Mouse (Mus musculus) heart, embryonic 15.5 days (tissue): ENCODE measurements around the gene Aldh5a1. TPM values are rescaled to one million over a fixed set of nuclear protein-coding genes. Genes with fewer than 3 reads are reported as not detected.

ENCODE experiments used
- ATAC-seq: fragments of 200-750 bp; cut with Nextera tagmentation; replicated peaks from 2 replicates; pipeline ENCODE4 v1.8.0; 2017; ENCODE audit warnings: low read depth, moderate TSS enrichment; ENCODE audit not compliant: insufficient number of reproducible peaks, insufficient read depth, low FRiP score
- H3K27ac ChIP-seq: fragments of 300-500 bp; sonication (generic); 2 replicates; pipeline ENCODE4 v1.5.1; 2015; ENCODE audit warnings: mild to moderate bottlenecking, inconsistent platforms
- H3K27me3 ChIP-seq: fragments of 300-500 bp; sonication (generic); 2 replicates; pipeline ENCODE4 v1.6.1; 2015; ENCODE audit warnings: inconsistent platforms
- H3K36me3 ChIP-seq: fragments of 300-500 bp; sonication (generic); 2 replicates; pipeline ENCODE4 v1.6.1; 2015; ENCODE audit warnings: mild to moderate bottlenecking, inconsistent platforms
- H3K4me1 ChIP-seq: fragments of 300-500 bp; sonication (generic); replicated peaks from 2 replicates; pipeline ENCODE4 v1.6.1; 2015; ENCODE audit warnings: inconsistent platforms
- H3K4me2 ChIP-seq: fragments of 300-500 bp; sonication (generic); 2 replicates; pipeline ENCODE4 v1.6.1; 2015; ENCODE audit warnings: inconsistent platforms, mild to moderate bottlenecking, moderate library complexity
- H3K4me3 ChIP-seq: fragments of 300-500 bp; sonication (generic); 2 replicates; pipeline ENCODE4 v1.5.1; 2015; ENCODE audit warnings: mild to moderate bottlenecking, inconsistent platforms
- H3K9ac ChIP-seq: fragments of 300-500 bp; sonication (generic); 2 replicates; pipeline ENCODE4 v1.6.1; 2015; ENCODE audit warnings: mild to moderate bottlenecking, inconsistent platforms
- H3K9me3 ChIP-seq: fragments of 300-500 bp; sonication (generic); replicated peaks from 2 replicates; pipeline ENCODE4 v1.6.1; 2016; ENCODE audit warnings: inconsistent platforms
- WGBS: fragments of 180-500 bp; shearing (Covaris S2); methylation state at CpG from one replicate; pipeline ENCODE4 v1.1.7; 2015; ENCODE audit warnings: mixed read lengths; 5-methylcytosine and 5-hydroxymethylcytosine counted together
- polyA plus RNA-seq: library from polyadenylated mRNA; unstranded; fragments of >200 nt; fragmentation: Nextera tagmentation; extraction: Ambion mirVana; gene quantifications from 2 replicates; pipeline ENCODE4 v1.2.1, GENCODE M21; 2015

The Aldh5a1 gene
- polyA plus RNA-seq, 1 experiment from 2014 or later, result 12.6 TPM

- Histone ChIP-seq H3K36me3 (no peaks in the 10 kb centered on the region), H3K27ac (no peak overlapping the region), H3K4me3 (no peak overlapping the region), H3K4me1 (peaks cover 17% of the 10 kb centered on the region), H3K9ac (no peak overlapping the region), H3K9me3 (no peaks in the 10 kb centered on the region), H3K4me2 (no peak overlapping the region), H3K27me3 (no peaks in the 10 kb centered on the region)
- whole genome bisulfite sequencing, result 83% methylated on average over 7 of the region's 7 CpGs
- no peak for ATAC-seq
Measured at GRCm38 (mm10) chr13:24933199-24933598, 4.3 kb downstream of the Aldh5a1 start.

- Histone ChIP-seq H3K9me3 (no peaks in the 10 kb centered on the region), H3K9ac (no peak overlapping the region), H3K27ac (no peak overlapping the region), H3K36me3 (no peaks in the 10 kb centered on the region), H3K4me1 (peaks cover 11% of the 10 kb centered on the region), H3K27me3 (no peaks in the 10 kb centered on the region), H3K4me3 (no peak overlapping the region), H3K4me2 (no peak overlapping the region)
- ATAC-seq, result no peak
Measured at GRCm38 (mm10) chr13:24930591-24930990, 6.9 kb downstream of the Aldh5a1 start.

DNA sequence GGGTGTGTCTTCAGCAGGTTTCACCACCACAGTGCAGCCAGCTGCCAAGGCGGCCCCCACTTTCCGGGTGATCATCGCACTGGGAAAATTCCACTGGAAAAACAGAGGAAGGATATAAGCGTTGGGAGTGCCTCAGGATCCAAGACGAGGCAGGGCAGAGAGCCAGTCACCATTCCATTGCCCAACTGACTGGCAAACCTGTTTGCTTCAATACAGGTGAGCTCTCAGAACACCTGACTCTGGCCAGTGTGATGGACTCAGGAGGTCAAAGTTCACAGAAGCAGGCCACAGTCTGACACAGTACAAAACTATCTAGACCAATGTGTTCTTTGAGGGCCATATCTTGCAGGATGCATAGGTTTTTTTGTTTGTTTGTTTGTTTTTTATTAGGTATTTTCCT is 13.5 kb downstream of the Aldh5a1 start:
- no peak overlapping the region for H3K9ac ChIP-seq
- H3K4me1 ChIP-seq, result 0 out of 2 replicates have a peak, but pooled peaks cover 4% of the 10 kb centered on the region
- H3K27me3 ChIP-seq, result no peaks in the 10 kb centered on the region
- no peak overlapping the region for H3K27ac ChIP-seq
- WGBS, result 82% methylated on average over 5 of the region's 5 CpGs
- no peak for ATAC-seq
- H3K36me3 ChIP-seq, result peaks cover 22% of the 10 kb centered on the region; the same call in 1 of the 2 replicates
- no peak overlapping the region for H3K4me2 ChIP-seq
- no peaks in the 10 kb centered on the region for H3K9me3 ChIP-seq
- no peak overlapping the region for H3K4me3 ChIP-seq

DNA sequence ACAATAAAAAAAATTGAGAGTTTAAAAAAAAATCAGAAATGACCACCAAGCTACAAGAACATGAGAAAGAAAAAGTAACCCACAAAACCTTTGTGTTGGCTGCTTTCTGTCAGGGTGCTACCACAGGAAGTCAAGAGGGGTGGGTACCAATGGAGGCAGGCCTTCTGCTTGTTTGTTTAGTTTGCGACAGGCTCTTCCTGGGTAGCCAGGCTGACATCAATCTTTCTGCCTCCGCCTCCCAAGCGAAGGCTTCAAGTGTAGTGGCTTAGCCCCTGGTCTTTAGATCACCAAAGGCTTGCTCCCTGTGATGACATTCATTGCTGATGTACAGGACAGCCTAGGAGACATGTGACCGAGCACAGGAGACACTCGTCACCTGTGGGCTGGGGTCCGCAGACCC is 16.2 kb downstream of the Aldh5a1 start:
- Histone ChIP-seq H3K9ac (no peak overlapping the region), H3K27ac (no peak overlapping the region), H3K9me3 (no peaks in the 10 kb centered on the region), H3K4me1 (no peaks in the 10 kb centered on the region), H3K4me2 (no peak overlapping the region), H3K36me3 (peaks cover 33% of the 10 kb centered on the region; the same call in 1 of the 2 replicates), H3K27me3 (no peaks in the 10 kb centered on the region), H3K4me3 (no peak overlapping the region)
- 75% methylated on average over 6 of the region's 6 CpGs for WGBS
- ATAC-seq, result no peak

DNA sequence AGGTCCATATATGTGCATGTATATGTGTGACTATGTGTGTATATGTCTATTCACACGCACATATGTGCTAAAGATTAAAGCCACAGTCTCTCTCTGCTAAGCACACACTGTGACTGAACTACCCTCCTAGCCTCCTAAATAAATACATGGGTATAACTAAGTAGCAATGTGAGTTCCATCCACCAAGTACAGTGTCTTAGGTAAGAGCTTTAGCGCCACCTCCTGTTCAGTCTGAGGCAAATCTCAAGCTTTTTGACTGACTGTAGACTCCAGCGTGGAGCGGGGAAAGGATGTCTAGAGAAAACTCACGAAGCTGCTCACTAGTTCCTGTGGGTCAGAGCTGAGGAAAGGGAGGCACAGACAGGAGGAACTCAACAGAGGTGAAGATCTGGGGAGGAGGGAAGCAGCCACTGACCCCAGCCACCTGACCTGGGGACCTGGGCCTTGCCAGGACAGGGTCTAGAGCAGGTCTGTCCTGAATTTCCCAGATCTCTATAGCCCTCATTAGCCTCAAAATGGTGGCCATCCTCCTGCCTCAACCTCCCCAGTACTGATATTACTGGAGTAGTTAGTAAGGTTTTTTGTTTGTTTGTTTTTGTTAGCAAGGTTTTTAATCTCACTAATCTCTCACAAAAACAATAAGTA is 17.0 kb downstream of the Aldh5a1 start:
- 24% methylated on average over 5 of the region's 5 CpGs for WGBS
- peak; percentile 66; the same call in 1 of the 2 replicates for ATAC-seq
- no peaks in the 10 kb centered on the region for H3K9me3 ChIP-seq

DNA sequence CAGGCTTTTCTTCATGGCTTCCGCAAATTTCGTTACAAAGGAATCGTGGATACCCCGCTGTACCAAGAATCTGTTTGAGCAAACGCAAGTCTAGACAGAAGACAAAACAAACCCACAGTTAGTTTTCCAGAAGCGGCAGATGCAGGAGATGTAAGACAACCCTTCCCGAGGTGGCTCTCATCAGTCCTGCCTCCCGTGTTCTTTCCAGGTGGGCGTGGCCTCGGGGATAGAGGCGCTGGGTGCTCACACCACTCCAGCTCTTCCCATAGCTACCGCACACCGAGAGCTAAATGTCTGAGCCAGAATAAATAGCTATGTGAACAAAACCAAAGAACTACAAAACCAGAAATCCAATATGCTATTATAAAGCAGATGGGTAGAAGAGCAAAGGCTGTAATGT is 21.6 kb downstream of the Aldh5a1 start:
- no peak overlapping the region for H3K4me3 ChIP-seq
- no peaks in the 10 kb centered on the region for H3K9me3 ChIP-seq
- ATAC-seq, result no peak
- H3K27ac ChIP-seq, result peak overlapping the region; percentile 3; the same call in 1 of the 2 replicates
- H3K27me3 ChIP-seq, result no peaks in the 10 kb centered on the region
- no peak overlapping the region for H3K9ac ChIP-seq
- peaks cover 31% of the 10 kb centered on the region; the same call in 1 of the 2 replicates for H3K36me3 ChIP-seq
- peaks cover 8% of the 10 kb centered on the region; the same call in 1 of the 2 replicates for H3K4me1 ChIP-seq
- WGBS, result 61% methylated on average over 13 of the region's 13 CpGs
- no peak overlapping the region for H3K4me2 ChIP-seq

More for the DNA sequence above, 17.0 kb downstream of the Aldh5a1 start:
- Histone ChIP-seq H3K4me3 (no peak overlapping the region), H3K36me3 (peaks cover 33% of the 10 kb centered on the region; the same call in 1 of the 2 replicates), H3K27ac (no peak overlapping the region), H3K27me3 (no peaks in the 10 kb centered on the region), H3K4me2 (no peak overlapping the region), H3K4me1 (0 out of 2 replicates have a peak, but pooled peaks cover 3% of the 10 kb centered on the region), H3K9ac (no peak overlapping the region)

GRCm38 (mm10) chr13:24914915-24915314 is 22.5 kb downstream of the Aldh5a1 start:
- H3K9me3 ChIP-seq, result no peaks in the 10 kb centered on the region
- no peak overlapping the region for H3K9ac ChIP-seq
- no peak overlapping the region for H3K27ac ChIP-seq
- WGBS, result 67% methylated on average over 4 of the region's 4 CpGs
- peaks cover 8% of the 10 kb centered on the region; the same call in 1 of the 2 replicates for H3K4me1 ChIP-seq
- no peak overlapping the region for H3K4me2 ChIP-seq
- H3K36me3 ChIP-seq, result peaks cover 31% of the 10 kb centered on the region; the same call in 1 of the 2 replicates
- ATAC-seq, result no peak
- H3K4me3 ChIP-seq, result no peak overlapping the region
- H3K27me3 ChIP-seq, result no peaks in the 10 kb centered on the region

GRCm38 (mm10) chr13:24913576-24913975 is 23.9 kb downstream of the Aldh5a1 start:
- Histone ChIP-seq H3K36me3 (peaks cover 21% of the 10 kb centered on the region; the same call in 1 of the 2 replicates), H3K4me2 (no peak overlapping the region), H3K9me3 (no peaks in the 10 kb centered on the region), H3K4me1 (peaks cover 8% of the 10 kb centered on the region; the same call in 1 of the 2 replicates), H3K4me3 (no peak overlapping the region), H3K27ac (no peak overlapping the region), H3K27me3 (no peaks in the 10 kb centered on the region), H3K9ac (no peak overlapping the region)
- ATAC-seq, result no peak
- WGBS, result 90% methylated on average over 7 of the region's 7 CpGs

DNA sequence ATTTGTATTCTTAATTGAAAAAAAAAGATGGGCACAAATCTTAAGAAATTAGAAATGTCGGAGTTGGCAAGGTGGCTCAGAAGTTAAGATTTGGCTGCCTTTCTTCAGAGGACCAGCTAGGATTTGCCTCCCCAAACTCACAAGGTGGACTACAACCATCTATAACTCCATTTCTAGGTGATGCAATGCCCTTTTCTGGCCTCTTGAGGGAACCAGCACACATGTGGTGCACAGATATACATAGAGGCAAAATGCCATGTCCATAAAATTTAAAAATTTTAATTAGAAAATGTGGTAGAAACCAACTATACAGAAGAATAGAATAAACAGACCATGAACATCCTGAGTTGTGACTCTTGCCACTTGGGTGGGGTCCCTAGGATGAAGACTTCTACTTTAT is 28.3 kb downstream of the Aldh5a1 start:
- 91% methylated on average over 1 of the region's 1 CpGs for WGBS
- ATAC-seq, result no peak
- H3K36me3 ChIP-seq, result peaks cover 9% of the 10 kb centered on the region; the same call in 1 of the 2 replicates

GRCm38 (mm10) chr13:24906831-24907570 is 30.5 kb downstream of the Aldh5a1 start:
- H3K36me3 ChIP-seq, result peaks cover 9% of the 10 kb centered on the region; the same call in 1 of the 2 replicates
- 72% methylated on average over 11 of the region's 11 CpGs for WGBS

More for the DNA sequence above, 28.3 kb downstream of the Aldh5a1 start:
- Histone ChIP-seq H3K9ac (no peak overlapping the region), H3K4me2 (no peak overlapping the region), H3K27ac (no peak overlapping the region), H3K9me3 (no peaks in the 10 kb centered on the region), H3K4me1 (no peaks in the 10 kb centered on the region), H3K27me3 (no peaks in the 10 kb centered on the region), H3K4me3 (no peak overlapping the region)

DNA sequence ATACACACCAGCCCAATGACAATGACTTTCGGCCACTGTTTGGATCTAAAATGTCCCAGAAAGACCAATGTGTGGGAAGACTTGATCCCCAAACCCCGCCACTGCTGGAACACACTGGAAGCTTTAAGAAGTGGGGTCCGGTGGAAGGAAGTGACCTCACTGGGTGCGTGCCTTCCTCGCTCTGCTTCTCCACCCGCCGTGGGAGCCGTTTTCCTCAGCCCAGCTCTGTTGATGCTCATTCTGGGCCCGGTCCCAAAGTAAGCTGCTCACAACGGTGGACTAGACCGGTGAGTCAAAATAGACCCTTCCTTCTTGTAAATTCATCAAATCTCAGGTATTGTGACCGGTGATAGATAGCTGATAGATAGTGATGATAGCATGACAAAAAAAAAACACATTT is 32.0 kb downstream of the Aldh5a1 start:
- H3K9ac ChIP-seq, result no peak overlapping the region
- WGBS, result 79% methylated on average over 12 of the region's 12 CpGs
- H3K4me1 ChIP-seq, result peaks cover 3% of the 10 kb centered on the region; the same call in 1 of the 2 replicates
- no peaks in the 10 kb centered on the region for H3K27me3 ChIP-seq
- no peak overlapping the region for H3K4me3 ChIP-seq
- no peaks in the 10 kb centered on the region for H3K9me3 ChIP-seq
- H3K36me3 ChIP-seq, result no peaks in the 10 kb centered on the region
- no peak overlapping the region for H3K27ac ChIP-seq
- ATAC-seq, result no peak
- H3K4me2 ChIP-seq, result no peak overlapping the region

More at GRCm38 (mm10) chr13:24906831-24907570, 30.5 kb downstream of the Aldh5a1 start:
- no peak overlapping the region for H3K9ac ChIP-seq
- no peaks in the 10 kb centered on the region for H3K9me3 ChIP-seq
- no peak overlapping the region for H3K4me3 ChIP-seq
- H3K4me1 ChIP-seq, result peaks cover 3% of the 10 kb centered on the region; the same call in 1 of the 2 replicates
- H3K27ac ChIP-seq, result no peak overlapping the region
- no peaks in the 10 kb centered on the region for H3K27me3 ChIP-seq
- no peak overlapping the region for H3K4me2 ChIP-seq
- ATAC-seq, result no peak
